Mouse (Mus musculus) c-Kit-positive CD71-negative TER-119-negative erythroid progenitor cells, embryonic 14.5 days (primary cell): Measurements from ENCODE around the gene Galnt10.

Source experiments
- DNase-seq: peaks from one replicate; pipeline ENCODE4 v3.0.0-alpha.2; 2013; ENCODE audit warnings: low read depth

Gene Galnt10

DNA sequence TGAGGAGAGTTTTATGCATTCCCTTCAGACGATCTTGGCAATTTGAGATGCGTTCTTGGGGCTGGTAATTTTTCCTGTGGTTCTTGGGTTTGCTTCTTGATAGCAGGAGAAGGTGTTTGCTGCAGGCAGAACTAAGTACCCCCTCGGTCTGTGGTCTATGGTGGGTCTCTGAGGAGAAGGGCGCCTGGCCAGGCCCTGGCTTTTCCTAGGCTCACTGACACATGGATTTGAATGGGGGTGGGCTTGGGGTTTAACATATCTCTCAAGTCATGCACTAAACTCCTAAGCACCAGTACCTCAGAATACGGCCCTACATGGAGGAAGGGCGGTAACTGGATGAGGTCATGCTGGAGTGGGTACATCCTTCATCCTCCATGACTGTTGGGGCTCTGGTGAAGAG, 13.5 kb downstream of the Galnt10 start:
- DNase-seq: no peak

DNA sequence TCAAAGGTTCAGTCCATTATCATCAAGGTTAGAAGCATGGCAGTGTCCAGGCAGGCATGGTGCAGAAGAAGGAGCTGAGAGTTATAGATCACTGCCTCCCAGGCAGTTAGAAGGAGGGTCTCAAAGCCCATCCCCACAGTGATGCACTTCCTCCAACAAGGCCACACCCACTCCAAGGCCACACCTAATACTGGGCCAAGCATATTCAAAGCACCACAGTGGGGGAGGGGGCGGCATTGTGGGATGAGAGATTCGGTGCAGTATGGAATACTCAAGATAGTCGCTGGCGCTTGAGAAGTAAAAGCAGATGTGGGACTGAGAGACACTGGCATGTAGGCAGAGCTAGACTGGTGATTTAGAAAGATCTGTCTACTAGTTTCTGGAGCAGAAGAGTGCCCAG, 14.9 kb downstream of the Galnt10 start:
- DNase-seq: no peak

DNA sequence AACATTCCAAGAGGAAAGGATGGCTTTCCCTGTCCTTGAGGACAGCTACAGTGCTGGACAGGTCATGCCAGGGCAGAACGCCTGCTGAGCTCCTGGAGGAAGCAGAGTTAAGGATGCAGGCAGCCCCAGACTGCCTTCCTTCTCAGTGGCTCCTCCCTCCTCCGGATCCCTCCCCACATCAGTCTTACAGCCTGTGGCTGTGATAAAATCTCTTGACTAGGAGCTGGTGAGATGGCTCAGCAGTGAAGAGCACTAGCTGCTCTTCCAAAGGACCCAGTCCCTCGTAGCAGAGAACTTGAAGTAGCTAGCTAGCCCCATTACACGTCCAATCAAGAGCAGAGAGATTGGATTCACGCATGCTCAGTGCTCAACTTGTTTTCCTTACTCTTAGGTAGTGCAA, 15.6 kb downstream of the Galnt10 start:
- no peak for DNase-seq

DNA sequence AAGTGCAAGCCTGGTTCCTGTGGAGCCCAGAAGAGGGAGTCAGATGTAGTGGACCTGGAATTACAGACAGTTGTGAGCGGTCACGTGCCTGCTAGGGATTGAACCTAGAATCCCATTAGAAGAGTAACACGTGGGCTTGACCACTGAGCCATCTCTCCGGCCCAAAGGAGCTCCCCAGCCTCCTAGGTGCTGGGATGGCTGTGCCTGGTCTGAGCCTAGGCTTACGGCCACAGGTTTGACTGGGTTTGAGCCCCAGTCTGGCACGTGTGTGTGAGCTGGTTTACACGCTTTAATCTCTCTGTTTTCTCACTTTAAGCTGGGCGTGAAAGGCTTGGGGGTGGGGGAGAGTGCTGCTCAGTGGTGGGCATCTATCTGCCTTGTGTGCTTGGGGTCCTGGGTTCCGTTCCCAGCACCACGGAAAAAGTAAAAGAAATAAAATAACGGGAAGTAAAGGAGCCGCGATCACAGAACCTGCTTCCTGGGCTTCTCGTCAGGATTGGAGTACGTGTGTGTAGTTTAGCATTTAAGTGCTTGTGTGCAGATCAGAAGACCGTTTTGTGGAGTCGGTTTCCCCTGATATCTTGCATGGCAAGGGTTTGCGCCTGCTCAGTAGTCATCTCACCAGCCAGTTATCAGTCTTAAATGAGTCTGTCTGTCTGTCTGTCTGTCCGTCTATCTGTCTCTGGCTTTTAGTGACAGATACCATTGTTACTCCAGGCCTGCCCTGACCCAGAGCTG, 16.4 kb downstream of the Galnt10 start:
- no peak for DNase-seq

DNA sequence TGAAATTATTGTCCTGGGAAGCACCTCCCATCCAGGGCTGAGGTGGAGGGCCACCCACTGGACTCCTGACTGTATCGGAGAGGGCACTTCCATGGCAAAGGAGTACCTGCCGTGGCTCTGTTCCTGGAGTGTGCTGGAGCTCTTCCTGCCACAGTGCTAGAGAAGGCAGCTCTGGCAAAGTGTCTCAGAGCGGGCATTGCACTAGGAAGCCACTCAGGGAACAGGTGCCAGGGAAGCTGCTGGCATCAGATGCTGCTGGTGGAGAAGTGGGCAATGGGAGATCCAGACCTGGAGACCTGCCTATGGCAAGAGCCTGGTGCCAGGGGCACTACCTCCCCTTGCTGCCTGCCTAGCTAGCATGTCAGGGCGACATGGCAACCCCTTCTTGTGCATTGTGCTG, 17.0 kb downstream of the Galnt10 start:
- no peak for DNase-seq

DNA sequence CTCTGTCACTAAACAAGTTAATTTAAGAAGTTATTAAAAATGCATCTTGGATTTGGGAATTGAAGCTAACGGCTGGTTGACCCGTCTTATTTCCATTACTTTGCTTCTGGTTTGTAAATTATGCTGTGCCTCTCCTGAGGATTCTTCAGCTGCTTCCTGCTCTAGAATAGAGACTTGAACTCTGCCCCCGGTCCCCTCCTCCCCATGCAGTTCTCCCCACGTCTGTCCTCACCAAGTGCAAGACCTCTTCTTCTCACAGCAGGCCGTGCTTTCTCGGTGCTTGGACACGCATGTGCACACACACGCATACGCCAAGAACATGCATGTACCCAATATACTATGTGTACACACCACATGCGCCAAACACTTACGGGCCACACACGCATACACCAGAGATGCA, 18.0 kb downstream of the Galnt10 start:
- DNase-seq: no peak

DNA sequence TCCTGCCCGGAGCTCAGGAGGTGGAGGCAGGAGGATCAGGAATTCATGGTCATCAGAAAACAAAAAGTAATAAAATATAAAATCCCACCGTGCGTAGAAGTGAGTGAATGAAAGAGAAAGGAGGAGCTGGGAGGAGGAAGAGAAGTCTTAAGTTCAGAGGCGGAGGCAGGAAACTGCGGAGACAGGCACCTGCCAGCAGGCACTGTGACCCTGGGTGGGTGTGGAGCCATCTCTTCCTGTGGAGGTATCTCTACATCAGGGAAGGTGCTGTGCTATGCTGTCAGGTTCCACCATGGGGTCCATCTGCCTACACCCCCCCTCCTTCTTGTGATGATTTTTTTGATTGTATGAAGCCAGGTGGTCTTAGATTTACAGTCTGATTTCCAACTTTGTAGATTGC, 19.5 kb downstream of the Galnt10 start:
- no peak for DNase-seq

DNA sequence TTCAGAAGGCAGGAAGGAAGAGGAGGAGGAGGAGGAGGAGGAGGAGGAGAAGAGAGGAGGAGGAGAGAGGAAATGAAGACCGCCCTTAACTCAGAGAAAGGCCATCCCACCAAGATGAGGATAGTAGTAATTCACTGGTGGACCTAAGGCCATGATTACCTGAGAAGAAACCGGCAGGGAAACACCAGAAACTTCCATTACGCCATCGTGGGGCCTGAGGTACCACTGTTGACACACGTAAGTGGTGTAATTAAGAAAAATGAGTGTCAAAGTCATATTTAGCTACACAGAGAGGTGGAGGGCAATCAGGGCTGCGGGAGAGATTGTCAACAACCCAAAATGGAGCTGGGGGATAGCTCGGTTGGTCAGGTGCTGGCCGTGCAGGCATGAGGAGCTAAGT, 23.0 kb downstream of the Galnt10 start:
- no peak for DNase-seq

DNA sequence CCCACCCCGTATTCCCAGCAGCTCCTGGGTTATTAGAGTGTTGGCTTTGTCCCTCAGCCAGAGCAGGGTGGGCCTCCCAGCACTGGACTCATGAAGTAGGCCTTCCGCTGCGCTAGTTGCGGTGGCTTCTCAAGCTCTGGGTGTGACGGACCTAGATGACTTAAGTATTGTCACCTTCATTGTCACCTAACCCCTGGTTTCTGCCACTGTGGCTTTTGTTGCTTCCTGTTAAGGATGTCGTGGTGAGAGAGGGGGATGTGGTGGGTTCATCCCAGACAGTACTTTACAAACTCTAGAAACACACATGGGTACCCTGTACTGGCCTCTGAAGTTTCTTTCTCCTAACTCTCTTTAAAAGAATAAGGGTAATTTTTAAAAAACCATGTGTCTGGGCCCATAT, 24.3 kb downstream of the Galnt10 start:
- DNase-seq: no peak

DNA sequence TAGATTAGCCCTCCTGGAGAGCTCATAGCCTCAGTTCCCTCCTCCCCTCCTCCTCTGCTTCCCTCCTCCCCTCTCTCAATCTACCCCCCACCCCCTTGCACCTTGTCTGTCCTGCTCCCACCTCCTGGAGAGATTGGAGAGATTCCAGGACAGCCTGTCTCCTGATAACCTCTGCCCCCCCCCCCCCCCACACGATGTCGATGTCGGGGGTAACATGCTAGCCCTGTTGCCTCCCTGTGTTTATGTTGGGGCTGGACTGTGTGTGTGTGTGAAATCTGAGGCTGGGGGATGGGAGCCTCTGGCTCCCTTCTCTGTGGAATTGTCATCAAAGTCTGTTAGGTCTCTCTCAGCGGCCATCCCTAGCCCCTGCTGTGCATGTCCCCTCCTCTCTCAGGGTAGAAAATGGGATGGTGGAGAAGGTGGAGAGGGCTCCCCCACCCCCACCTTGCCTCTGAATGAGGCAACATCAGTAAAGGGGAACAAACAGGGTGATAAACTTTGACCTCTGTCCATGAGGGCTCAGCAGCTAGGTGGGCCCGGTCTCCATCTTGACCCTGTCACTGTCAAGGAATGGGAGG, 26.0 kb downstream of the Galnt10 start:
- DNase-seq: no peak

DNA sequence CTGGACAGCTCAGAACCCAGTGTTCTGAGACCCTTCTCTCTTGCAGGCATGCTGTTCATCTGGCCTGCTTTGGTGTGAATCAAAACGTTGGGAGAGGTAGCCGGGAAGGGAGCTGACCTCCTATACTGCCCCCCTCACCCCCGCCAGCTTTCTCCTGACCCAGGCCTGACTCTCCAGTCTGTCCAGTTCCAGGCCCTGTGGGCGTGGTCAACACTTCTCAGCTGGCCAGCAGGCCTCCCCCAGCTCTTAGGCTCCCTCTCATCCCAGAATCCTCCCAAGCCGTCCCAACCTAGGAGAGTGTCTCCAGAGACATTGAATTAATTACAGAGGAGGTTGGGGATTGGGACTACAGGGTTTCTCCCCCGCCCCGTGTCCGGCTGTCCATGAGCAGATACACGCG, 26.6 kb downstream of the Galnt10 start:
- DNase-seq: no peak

DNA sequence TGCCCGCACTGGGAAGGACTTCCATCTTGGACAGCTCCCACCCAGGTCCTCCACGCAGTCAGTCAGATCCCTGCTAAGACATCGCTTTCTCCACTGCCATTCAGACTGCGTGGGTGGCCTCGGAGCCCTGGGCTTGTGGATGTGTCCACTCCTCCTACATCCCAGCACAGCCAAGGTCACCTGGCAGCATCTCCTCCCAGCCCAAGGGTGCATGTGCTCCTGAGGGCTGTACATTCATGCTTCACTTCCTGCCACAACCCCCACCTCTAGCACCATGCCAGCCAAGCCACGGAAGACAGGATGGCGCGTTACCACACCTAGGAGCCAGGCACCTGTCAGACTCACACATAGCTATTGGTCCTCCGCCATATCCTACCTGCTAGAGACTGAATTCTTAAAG, 27.8 kb downstream of the Galnt10 start:
- no peak for DNase-seq

DNA sequence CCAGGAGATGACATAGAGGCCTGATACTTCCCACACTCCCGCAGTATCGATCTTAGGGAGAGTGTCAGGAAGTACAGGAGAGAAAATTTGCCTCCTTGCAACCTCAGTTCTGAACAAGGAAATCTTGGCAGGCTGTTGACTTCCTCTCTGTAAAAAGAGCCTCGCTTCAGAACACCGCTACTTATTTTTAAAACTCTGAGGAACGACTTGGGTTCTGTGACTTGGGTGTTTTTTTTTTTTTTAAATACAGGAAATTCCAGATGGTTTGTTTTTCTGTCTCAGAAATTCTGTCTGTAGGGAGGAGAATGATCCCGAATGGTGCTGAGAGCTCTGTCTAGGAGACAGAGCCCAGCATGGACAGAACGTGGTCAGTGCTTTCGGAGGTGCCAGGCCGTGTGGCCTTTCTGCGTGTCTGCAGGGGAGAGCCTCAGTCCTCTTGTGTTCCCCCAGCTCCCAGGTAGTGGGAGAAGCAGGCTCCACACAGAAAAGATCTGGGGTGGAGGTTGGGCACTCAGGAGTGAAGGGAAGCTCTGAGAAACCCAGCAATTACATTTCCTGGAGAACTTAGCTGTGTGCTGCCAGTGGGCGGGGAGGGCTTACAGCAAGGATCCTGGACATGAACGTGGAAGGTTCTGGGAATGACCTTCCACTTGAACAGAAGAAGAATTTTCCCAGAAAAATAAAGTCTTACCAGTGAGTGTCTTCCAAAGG, 28.9 kb downstream of the Galnt10 start:
- DNase-seq: no peak

DNA sequence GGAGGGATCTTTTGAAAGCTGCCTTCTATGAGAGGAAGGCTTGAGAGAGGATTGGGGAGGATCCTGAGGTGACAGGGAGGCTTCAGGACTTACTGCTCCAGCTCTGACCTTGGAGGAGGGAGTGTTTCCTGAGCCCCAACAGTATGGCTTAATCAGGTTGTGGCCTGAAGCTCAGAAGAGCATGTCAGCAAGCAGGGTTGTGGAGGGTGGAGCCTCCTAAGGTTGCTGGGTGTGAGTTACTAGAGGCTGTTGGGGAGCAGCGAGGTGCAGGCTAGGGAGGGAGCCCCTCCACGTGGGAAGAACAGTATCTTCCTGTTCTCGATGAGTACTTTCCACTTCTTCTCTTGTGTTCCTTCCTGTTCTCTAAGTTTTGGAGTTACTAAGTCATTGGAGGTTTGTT, 32.0 kb downstream of the Galnt10 start:
- DNase-seq: no peak

DNA sequence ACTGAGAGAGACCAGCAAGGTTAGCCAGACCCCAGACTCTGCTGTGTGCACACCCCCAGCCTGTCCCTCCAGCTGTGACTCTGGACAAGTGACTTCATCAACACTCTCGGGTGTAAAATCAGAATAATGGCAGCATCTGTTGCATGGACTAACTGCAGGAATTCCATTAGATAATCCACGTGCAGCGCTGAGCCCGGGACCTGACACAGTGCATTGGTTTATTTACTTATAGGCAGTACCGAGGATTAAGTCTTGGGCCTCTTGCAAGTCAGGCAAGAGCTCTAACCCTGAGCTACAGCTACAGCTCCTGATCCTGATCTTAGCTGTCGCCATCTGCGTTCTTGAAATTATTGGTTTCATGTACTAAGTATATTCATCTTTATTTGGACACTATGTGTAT, 37.3 kb downstream of the Galnt10 start:
- no peak for DNase-seq

DNA sequence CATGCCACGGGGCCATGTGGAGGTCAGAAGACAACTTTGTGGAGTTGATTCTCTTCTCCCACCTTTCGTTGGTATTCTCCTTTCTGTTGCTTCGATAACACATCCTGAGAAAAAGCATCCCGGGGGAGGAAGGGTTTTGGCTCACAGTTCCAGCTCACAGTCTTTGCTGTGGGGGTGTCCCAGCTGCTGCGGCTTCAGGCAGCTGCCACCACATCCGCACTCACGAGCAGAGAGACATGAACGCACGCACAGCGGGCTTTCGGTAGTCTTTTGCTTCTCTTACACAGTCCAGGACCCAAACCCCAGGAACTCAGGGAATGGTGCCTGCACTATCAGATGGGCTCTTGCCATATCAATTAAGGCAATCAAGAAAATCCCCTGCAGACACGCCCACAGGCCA, 37.9 kb downstream of the Galnt10 start:
- no peak for DNase-seq

DNA sequence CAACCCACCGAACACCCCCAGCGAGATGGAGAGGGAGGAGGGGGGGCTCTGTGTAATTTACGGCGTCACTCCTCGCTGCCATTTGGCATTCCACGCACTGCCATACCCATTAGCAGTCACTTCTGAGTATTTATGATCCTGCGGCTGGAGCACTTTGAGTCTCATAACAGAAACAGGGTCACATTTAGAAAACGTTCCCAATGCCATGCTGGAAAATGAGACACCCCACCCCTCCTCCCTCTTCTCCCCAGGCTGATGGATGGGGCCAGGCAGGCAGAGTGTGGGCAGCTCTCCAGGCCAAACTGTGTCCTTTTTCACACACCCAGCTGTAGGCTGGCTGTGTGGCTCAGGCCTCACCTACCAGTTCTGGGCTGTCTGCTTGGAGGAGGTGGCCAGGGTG, 38.7 kb downstream of the Galnt10 start:
- DNase-seq: no peak

DNA sequence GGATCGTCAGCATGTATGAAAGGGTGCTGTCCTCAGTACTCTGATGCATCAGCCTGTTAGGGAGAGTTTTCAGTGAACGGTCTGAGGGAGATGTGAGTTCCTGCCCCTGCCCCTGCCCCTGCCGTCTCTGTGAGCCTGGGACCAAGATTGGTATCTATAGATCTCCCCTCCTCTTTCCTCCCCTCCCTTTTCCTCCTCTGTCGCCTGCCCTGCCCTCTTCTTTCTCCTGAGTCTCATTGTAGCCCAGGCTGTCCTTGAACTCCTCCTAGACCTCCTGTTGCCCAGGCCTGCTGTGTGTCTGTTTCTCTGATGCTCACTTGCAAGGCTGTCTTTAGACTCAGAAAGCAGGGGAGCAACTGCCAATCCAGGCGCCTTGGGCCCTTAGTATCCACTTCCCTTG, 39.6 kb downstream of the Galnt10 start:
- DNase-seq: no peak

DNA sequence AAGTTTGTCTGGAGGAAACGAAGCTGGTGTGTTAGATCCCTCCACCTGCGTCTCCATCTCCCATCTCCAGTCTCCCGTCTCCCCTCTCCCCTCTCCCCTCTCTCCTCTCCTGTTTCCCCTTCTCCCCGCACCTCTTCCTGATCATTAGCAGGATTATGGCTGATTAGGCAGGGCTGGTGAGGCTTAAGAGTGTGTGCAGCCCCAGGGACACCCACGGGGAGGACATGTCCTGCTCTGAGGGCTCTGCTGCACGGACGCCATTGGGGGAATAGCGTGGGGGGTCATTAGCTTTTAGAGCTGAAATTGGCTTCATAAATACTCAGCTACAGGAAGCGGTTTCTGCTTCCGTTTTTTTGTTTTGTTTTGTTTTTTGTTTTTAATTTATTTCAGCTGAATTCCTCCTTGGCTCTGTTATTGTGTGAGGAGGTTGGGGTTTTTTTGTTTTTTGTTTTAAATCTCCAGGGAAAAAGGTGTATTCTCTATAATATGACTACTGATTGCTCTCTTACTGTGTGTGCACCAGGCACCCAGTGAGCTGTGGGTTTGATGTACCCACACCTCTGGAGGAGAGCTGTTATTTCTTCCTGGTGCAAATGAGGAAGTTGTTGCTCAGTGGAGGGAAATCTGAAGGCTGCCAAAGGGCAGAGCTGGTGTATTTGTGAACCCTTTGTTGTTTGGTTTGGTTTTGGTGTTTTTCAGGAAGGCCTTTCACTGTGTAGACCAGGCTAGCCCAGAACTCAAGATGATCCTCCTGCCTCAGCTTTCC, 40.6 kb downstream of the Galnt10 start:
- DNase-seq: peak; percentile 30

DNA sequence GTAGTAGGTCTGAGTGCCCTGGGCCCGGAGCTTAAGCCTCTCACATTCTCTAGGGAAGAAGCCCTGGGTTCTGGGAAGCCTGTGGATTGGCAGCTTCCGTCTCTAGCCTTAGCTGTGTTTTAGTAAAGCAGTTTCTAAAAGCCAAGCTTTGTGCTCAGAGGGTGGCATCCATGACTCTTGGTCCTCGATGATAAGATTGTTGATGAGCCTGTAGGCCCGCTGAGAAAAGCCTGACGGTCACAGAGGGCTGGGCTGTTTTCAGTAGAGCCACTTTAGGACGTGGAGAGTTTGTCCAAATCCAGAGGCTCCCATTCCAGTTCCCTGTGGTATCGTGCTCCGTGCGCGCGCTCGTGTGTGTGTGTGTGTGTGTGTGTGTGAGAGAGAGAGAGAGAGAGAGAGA, 41.6 kb downstream of the Galnt10 start:
- no peak for DNase-seq

DNA sequence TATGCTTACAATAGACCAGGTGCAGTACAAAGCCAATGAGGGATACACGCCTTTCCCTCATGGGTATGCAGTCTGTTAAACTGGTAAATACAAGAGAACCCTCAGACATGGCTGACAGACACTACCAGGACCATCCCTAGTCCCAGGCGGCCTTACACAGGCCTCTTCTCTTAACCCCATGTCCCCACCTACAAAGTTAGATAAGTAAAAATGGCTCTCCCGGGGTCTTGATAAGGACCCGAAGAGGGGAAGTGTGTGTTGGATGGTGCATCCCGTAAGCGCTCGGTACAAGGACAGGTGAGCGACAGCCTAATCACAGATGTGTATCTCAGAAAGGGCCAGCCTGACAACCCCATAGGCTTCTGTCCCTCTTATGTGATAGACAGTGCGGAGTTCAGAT, 42.0 kb downstream of the Galnt10 start:
- DNase-seq: no peak

DNA sequence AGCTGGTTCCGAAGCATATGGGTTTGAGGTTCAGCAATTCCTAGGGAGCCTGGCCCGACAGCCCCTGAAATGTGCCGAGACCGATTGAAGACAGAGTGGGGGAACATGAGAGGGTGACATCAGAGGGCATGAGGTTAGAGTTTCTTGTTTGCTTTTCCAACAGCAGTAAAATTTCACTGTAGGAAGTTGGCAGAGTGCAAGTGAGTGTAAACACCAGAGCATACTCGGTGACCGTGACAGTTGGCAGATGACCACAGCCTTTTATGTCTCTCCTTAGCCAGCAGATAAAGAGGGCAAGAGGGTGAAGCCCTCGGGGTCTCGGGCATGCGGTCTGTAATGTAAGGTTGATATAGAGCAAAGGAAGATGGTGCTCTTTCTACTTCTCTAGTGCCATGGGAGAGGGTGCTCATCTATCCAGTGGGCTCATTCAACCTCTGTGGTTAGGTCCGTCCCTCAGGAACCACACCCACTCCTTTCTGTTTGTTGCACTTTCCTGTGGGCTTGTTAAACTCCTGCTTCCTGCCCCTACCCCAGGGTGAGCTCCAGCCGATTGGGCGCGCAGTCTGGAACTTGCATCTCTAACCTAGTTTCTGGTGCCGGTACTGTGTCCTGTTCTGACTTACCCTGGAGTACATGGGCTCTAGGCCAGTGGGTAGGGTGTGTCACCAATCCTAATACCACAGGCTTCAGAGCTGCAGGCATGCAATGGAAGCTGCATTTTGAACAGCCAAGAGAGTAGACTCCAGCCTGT, 43.1 kb downstream of the Galnt10 start:
- no peak for DNase-seq
